Mouse (Mus musculus) heart, postnatal 4 days (tissue): ENCODE measurements at regions not wholly inside any gene's neighbourhood (a gene's known extent, or its start where the extent isn't known, plus 50 kb on each side); places are given as distances from the start of the nearest gene placed in this dataset.
A peak's percentile ranks its signal among the peaks of the same experiment; 100 is the strongest.

Experiments used
- DNase-seq: peaks from one replicate; pipeline ENCODE4 v3.0.0; 2021

DNA sequence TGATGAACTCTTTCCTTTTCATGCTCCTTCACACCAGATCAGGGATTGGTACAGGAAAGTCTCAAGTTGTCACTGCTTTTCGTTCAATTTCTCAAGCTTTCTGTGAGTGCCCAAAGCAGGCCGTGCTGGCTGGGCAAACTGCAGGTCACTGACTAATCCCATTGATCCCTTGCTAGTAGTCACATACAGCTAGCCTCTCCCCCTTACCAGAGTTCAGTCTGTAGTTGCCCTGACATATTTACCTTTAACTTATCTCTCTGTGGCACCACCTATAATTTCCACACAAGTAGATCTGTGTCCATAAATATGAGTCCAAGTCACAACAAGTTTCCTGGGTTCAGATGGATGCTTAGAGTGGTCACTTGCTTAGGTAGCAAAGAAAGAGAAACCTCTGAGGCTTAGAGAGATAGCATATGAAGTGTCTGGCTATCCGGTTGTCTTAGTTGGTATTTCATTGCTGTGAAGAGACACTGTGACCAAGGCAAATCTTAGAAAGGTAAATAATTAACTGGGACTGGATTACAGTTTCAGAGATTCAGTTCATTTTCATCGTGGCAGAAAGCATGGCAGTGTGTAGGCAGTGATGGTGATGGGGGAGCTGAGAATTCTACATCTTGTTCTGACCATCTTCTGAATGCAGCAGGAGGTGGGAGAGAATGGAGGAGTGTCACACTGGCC lies 362.8 kb upstream of the Pcsk5 start:
- no peak for DNase-seq

DNA sequence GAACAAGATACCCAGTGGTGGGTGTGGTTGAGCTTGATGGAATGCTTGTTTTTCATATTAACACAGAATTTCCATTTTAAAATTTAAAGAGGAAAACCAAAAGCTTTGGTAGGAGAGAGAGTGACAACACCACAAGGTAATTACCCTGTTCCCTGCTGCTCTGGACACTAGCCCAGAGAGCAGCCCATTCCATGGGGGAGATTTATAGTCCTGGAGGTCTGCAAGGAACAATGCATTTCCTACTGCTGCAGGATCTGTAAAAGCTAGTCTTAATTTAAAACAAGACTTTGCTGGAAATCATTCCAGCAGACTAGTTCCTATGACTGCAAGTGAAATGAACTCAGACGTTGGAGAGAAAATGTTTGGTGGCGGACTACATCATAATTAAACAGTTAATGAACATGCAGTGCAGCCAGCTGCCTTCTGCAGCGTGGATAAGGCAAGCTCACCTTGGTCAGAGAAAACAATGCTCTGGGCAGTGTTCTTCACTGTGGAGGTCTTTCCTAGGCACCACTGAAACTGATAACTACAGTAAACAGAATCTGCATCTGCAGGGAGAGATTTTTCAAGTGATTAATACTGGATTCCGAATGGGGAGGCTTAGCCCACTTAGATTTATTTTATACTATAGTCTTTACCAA lies 351.8 kb upstream of the Pcsk5 start:
- no peak for DNase-seq

DNA sequence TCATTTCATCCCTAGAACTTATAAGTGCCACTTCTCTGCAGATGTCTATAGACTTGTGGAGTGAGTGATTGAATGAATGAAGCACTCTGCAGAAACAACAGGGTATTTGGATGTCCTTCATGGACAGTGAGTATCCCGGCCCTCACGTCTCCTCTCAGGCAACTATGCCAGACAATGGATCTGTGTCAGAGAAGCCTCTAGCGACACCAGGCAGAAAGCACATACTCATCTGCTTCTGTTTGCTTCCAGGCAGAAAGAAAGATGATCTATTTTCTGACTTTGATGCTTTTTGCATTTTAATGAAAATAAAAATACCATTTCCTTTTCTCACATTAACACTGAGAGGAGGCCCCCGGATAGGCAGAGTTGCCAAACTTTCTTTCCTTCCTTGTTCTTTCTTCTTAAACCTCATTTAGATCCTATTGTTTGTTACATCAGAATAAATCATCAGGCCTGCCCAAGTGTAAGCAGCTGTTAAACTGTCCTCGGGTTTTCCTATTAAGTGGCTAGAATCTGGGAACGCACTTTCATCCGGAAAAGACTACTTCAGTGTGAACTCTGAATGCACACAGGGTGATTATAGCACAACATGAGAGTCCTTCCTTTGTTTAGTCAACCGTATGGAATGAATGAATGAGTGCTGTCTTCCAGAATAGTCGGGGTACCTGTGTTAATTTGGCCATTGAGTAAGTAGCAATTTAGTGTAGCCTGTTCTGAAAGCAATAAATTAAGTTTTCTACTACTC lies 350.9 kb upstream of the Pcsk5 start:
- no peak for DNase-seq

DNA sequence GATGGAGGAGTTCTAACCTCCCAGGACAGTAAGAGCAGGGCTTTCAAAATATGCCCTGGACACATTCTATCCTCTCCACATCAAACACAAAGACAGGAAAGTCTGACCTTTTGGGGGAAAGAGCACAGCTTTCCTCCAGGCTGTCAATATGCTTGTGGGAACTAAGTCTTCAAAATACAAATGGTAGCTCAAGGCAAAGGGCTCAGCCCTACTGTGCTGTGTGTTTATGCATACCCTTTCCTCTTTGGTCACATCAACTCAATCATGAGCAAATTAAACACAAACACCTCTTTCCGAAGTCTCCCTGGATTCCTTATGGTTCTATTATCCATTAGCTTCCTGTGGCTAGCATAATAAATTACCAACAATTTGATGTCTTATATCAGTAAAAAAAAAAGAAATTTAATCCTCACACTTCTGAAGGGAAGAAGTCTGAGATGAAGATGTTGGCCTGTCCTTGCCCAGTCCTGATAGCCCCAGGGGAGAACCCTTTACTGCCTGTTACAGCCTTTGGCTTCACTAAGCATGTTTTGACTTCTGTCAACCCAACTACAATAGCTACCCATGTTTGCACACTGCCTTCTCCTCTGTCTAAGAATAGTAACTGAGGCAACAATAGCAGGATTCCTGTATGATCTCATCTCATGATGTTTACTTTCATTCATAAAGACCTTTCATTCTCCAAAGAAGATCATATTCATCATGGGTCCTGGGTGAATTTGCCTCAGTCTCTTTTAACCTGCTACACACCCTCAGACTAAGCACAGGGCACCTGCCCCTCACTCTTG lies 348.5 kb upstream of the Pcsk5 start:
- DNase-seq = no peak

DNA sequence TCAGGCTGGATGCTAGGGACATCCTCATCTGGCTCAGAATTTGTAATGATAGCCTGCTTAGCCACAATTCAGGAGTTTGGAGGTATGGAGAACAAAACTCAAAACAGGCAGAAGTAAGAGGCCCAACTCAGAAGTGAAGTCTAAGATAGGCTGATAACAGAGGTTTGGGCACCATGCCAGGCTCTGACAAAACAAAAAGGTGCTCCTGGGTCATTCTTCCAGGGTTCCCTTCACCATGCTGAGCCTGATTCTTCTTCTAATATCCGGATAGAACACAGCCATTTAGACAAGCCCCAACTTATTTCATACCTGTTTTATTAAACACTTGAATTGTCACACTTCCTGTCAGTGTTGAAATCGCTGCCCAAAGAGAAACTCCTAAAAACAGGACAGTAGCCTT lies 347.8 kb upstream of the Pcsk5 start:
- no peak for DNase-seq

DNA sequence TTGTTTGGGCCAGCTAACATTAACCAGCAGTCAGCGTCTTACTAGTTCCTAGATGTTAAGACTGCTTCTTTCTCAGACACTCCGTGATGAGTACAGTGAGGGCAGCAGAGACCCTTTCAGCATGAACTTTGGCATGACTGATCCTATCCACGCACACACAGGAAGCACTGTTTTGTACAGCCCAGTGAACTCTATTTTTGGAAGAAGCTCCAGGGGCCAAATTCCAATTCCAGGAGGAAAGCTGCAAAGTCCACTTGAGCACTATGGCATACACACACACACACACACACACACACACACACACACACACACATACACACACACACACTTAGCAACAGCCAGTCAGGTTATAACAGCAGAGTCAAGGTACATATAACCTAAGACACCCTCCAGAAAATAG lies 338.8 kb upstream of the Pcsk5 start:
- DNase-seq = no peak

DNA sequence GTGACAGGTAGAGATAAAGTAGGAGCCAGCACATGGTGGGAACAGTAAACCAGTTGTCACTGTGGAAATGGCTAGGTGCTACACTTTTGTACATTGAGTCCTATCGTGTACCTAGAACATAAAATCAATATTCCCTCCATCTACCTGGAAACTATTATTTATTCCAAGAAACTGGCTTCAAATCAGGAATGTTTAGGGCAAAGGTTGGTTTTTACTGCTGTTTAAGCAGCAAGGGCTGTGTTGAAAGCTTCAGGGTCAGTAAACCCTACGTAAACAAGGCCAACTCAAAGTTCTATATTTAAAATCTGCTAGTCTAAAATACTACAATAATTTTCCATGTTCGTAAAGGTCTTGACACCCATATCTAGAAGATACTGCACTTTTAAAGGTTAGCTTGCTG lies 309.1 kb upstream of the Pcsk5 start:
- no peak for DNase-seq

DNA sequence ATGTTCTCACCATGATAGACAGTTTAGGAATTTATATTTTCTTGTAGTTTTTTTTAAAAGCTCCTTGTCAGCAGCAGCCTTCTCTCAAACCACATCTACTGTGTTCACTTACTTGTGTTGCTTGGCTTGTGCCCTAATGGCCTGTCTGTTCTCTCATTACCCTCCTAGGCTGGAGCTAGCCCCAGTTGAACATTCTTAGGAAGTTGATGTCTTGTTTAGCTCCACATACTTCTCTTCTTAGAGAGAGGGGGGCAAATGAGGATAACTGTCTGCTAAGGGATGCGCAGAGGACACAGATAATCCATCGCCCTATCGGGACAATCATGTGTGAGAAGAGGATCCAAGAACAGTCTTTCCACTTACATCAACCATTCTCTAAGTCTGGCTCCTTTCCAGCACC lies 293.5 kb upstream of the Pcsk5 start:
- DNase-seq = no peak

DNA sequence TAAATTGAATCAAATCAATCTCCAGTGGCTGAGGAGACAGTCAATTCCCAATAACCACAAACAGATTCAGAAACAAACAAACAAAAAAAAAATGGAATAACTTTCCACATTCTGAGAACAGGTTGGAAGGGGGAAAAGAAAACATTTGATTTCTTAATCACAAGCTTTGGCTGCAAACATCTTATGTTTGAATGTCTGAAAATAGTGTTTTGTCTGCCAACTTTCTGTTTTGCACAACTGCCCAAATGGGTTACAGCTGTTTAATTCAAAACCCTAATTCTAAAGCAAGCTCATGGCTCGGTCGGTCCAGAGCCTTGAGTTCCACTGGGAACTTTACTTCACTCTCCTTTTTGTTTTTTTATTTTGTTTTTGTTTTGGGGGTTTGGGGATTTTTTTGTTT lies 291.4 kb upstream of the Pcsk5 start:
- peak; percentile 8 for DNase-seq

DNA sequence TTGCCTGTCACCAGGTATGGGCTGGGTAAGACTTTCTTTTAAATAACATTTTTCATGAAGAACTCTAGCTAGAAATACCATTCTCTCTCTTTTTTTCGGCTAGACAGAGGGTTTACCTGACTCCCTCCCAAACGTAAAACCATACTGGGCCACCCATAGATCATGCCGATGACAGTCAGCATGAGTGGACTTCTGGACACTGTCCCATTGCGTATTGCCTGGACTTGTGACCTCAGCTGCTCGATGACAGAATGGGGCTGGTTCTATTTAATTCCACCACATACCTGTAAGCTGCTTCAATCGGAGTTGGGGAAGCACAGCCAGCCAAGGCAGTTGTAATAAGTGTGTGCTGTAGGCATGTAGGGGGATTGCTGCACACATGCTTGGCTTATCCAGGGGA lies 268.8 kb upstream of the Pcsk5 start:
- no peak for DNase-seq

DNA sequence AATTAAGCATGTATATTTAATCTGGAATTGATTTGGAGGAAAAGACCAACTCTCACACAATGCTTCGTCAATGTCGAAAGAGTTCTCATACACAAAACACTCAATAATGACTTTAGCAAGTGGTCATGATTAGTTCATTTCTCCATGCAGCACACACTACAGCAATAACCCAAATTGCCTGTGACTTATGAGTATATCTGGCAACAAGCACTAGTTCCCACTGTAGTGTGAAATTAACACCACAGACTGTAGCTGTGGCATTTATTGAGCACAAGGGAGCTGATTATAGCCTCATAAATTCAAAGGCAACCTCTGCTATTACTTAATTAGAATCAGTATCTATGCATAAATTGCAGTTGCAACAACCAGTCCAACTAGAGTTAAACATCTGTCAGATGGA lies 267.2 kb upstream of the Pcsk5 start:
- no peak for DNase-seq

DNA sequence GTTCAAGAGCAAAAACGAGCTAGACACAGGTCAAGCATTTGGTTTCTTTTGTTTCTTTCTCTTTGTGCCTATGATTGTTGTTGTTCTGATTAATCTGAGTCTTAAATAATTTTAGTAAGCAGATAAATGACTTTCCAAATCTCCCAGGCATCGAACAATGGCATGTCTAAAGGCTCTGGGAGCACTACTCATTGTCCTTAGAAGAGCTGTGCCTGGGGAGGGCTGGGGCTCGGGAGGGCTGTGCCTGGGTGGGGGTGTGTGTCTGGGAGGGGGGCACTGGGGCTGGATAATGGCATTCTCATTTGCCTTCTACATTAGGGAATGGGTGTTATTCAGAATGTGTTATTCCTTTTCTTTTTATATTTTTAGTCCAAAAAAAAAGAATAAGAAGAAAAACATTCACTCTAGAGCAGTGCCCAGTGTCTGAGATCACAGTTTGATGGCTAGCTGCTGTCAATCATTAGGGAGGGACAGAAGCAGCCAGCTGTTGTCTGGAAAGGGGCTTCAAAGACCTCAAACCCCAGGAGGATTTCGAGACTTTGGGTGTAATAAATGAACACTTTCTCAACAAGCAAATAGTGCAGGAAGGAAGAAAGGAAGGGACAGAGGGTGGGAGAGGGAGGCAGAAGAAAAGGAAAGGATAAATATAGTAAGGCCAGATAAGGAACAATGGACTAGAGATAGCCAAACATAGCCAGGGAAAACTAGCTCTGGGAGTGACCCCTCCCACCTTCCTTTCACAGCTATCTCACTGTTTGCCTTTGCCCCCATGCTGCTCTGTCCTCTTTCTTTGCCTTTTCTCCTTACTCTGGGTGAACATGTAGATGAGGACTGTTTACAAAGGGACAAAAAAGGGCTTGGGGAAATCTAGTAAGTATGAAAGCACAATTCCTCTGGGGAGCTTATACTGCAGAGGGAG lies 264.2 kb upstream of the Pcsk5 start:
- peak; percentile 12 for DNase-seq

DNA sequence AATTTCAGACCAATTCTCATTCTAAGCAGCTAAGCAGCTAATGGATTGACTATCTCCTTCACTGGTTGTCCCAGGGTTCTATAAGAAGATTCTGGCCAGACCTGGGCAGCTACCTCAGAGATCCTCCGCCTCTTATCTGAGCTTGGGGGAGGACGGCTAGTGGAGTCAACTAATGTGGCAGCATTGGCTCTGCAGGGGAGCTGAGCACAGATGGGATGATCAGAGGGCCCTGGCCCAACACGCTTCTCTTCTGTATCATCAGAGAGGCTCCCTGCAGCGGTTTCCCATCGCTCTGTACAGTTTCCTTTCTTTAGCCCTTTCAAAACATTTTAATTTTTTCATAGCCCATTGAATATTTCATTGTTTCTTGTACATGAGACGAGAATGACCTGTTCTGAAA lies 245.9 kb upstream of the Pcsk5 start:
- no peak for DNase-seq

DNA sequence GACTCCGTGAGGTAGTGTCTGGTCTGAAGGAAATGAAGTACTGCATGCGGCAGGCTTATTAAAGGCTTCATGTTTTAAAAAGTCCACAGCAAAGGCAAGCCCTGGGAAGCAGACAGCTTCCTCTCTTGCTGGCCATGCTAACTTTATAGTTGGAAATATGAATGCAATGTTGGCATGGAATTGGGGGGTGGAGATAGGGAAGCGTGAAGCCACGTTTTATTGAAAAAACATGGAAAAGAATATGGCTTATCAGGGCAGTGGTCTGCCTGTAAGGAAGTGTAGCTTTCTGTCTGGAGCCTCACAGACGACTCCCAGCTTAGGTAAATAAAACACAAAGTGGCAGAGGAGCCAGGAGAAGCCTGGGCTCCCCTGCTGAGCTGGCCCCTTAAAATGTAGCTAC lies 231.5 kb upstream of the Pcsk5 start:
- DNase-seq = no peak

DNA sequence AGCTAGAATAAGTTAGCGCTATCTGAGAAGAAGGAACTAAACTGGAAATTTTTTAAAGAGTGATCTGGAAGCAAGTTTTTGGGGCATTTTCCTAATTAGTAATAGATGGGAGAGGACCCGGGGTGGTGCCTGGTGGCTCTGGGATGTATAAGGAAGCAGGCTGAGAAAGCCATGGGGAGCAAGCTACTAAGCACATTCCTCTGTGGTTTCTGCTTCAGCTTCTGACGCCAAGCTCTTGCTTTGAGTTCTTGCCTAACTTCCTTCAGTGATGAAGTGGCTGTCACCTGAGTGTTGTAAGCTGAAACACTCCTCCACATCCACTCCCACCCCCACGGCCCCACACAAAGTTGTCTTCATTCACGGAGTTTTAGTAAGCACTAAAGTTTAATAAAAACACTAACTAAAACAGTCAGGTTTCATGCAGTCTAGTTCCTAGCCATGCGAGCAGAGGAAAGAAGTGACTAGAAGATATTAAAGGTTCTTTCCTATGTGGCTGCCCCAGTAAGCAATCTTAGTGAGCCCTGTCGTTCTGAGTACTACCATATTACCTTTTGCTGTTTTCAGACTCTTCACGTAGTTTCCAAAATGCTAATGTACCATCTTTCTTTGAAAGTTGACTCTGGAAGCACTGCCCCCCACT lies 230.5 kb upstream of the Pcsk5 start:
- no peak for DNase-seq

DNA sequence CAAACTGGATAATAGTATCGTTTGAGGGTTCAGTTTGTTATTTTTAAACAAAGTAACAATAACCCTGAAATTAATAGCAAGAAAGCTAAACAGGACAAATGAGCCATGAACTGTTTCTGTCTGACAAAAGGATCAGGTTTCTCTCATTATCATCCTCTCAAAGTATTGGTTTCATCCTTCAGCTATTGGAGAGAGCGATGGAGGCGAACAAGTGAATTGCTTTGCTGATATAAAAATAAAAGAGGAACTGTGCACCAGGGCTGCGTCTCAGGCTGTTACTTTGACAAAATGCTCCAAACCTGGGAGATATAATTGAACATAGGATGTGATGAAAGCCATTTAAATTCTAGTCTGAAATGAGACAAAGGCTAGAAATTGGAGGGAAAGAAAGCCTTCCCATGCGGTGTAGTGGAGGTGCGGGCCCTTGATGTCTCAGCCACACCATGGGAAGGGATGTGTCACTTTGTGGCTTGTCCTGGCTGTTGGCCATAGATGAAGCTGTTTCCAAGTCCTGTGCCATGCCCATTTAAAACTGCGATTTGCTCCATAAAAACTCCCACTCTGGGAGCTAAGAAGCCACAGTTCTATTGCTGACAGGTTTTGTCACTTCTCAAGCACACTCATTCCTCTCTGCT lies 219.9 kb upstream of the Pcsk5 start:
- DNase-seq = no peak

DNA sequence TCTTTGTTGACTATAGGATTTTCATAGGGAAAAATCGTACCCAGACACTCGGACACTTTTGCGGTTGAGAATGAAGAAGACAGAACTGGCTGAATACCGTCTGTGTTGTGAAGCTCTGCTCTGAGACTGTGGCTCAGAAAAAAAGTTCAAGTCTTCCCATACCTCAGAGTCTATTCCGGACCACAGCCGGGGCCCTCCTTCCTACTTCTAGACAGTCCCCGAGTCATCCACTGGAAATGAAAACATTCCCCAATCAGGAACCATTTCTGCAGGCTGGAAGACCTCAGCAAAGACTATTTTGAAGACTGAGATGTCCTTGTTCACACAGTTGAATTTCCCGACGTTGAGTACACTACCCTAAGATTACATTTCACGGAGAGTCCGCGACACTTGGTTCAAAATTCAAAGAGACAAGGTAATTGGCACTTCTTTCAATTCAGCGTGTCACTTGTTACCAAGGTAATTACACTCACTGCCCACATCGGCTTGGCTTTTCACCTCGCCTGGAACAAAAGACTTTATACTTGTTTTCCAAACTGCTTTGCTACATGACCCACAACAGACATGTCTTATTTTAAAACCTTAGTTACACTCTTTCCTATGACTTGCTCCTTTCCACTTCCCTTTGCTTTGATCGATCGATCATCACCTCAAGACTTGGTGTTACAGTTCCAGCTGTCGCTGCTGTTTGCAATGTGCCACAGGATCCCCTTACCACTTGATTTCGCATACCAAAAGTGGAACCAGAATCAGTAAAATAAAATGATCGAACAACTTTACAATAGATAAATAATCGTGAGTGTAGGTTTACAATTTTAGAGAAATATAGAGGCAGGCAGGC lies 219.2 kb upstream of the Pcsk5 start:
- DNase-seq = no peak

DNA sequence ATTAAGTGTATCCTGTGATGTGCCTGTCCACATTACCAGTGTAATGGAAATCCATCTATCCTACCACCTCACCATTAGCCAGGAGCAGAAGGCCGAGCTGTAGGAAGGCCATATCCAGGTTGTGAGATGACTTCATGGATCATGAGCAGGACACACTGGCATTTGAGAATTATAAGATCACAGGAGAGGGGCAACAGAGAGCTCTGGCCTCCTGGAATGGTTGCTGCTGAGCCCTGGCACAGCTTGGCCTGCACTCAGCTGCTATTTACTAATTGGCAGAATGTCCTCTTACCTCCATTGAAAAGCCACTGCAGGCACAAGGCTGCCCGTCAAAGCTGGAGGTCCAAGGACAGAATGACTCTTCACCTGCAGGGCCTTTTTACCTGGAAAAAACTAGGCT lies 212.9 kb upstream of the Pcsk5 start:
- no peak for DNase-seq

DNA sequence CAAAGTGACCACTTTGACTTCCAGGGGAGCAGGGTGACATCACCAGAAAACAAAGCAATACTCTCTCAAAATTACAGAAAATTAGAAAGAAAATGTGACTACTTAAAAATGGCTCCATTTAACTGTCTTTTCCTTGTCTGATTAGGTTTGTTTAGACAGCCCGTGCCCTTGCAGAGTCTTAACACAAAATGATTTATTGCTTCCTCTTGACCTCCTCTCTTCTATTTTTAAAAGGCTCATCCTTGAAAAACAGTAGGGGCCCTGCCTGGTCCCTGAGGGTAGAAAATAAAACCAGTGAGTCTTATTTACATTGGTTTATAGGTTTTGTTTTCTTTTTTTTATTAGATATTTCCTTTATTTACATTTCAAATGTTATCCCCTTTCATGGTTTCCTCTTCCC lies 196.8 kb upstream of the Pcsk5 start:
- no peak for DNase-seq

DNA sequence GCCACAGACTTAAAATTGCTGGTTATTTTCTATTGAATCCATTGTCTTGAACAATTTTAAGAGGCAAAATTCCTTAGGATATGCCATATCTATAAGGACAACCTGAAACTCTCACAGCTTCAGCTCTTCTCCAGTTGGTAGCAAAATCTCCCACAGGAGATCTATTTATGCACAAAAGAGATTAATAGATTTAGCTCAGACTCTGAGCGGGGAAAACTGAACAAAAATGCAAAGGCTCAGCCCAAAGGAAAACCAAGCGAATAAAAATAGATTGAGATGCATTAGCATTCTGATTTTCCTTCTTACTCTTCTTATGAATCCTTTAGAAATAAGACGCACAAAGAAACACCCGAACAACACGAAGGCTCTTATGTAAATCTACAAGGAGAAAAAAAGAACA lies 196.2 kb upstream of the Pcsk5 start:
- DNase-seq = no peak
